Mouse (Mus musculus) thymus, postnatal 14 days (tissue): Measurements from ENCODE around the gene Mcf2l.

Experiments used
- DNase-seq: peaks from one replicate; pipeline ENCODE4 v3.0.0; 2021

Gene Mcf2l

GRCm38 (mm10) chr8:12915187-12916006 is 41.8 kb downstream of the Mcf2l start:
- DNase-seq: peak; percentile 19

DNA sequence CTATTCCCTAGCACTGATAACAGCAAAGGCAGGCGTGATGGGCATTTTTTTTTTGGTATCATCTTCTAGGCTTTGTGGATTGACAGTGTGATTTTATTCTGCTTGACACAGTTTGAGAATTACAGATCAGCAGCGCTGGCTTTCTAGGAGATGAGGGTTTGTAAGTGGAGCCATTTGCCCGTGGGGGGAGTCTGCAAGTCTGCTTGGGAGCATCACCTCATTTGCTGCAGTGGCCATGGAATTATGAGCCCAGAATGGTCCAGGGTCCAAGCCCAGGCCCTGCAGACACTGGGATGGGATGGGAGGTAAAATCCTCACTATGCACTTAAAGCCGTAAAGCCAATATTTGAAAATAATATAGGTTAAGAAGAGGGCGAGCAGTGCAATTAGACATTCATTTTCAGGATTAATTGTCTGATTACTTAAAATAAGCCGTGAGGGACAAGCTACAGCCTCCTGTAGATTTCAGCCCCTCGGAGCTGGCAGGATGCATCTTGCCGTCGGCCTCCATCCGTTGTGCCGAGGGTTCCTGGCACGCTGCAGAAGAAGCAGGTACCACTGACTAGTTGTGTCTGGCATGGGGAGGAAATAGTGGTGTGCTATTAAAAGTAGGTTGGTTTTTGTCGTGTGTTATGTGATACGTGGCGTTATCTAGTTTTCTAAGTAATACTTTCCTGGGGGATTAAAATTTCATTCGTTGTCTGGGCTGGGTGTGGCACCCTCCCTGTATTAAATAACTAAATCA is 42.7 kb downstream of the Mcf2l start:
- DNase-seq: no peak

DNA sequence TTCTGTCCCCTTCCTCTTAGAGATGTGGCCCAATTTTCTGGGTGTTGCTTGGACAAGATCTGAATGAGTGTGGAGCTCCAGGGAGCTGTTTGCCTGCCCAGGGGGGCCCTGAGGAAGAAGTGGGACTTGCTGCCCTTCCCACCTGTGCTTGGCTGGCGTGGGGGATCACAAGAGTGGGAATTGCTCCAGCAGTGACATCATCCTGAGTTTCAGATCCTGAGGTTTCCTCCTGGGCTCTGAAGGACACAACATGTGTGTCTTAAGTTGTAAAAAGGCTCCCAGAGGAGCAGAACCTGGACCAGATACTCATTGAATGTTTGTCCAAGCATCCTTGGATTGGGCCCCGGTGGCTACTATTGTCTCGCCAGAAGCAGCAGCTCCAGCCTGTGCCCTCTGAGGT is 43.4 kb downstream of the Mcf2l start:
- DNase-seq: no peak

DNA sequence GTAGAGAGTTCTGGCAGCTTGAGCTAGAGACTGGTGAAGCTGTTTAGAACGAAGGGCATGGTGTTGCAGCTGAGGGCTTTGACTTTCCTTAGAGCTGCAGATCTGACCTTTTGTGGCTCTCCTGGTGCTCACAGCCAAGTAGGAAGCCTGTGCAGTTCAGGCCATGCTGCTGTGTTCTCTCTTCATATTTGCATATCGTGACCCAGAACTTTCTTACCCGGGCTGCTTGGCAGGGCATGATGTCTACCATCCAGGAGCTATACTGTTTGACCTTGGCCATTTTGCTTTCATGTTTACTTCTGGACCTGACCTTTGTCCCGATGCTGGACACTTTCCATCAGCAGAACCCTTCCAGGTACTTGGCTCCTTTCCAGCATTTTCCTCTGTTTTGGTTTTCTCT is 44.2 kb downstream of the Mcf2l start:
- no peak for DNase-seq

DNA sequence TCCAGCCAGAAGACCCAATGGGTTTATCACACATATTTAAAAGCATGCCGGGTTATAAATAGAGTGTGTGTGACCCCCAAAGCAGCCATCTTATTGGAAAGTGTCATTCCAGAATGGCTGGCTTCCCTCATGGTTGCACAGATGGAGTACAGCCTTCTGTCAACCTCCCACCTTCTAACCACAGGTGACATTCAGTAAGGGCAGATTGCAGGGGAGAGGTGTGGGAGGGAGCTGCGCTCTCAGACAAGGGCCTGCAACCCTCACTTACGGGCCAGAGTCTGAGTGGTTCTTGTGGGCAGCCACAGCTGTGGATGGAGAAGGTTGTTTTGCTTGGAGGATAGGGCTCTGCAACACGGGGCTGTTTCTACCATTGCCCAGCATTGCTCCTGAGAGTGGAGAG is 47.0 kb downstream of the Mcf2l start:
- no peak for DNase-seq

DNA sequence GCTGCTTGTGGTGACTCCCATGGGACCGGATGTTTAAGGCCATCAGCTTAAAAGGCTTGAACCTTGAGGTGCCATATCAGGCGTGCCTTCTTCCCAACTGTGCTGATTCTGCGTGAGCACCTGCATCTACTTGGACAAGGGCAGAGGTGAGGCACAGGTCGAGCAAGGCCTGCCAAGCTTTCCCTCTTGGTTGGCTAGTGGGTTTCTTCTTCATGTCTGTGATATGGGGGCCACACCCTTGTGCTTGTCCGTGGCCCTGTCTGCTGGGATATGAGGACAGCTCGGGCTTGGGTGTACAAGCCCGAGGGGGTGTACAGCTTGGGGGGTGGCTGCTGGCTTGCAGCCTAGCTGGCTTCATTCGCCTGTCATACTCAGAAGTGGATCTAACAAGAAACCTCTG is 51.4 kb downstream of the Mcf2l start:
- DNase-seq: no peak

DNA sequence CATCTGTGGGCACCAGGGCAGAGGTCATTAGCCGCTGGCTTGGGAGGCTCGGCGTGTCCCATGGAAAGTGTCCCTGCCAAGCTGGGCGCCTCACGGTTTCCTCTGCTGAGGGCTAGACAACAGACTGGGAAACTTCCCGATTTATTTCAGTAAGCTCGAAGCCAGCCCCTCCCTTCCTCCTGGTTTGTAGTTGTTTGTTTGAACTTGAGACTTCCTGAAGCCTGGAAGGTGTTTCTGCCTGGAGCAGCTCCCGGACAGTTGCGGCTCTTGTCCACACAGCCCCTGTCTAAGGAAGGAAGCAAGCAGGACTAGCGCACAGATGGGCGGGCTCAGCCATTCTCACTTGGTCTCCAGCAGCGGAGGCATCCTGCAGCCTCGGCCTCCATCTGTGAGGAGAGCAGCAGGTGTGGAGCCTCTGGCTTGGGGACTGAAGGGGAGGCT is 52.4 kb downstream of the Mcf2l start:
- DNase-seq: no peak

DNA sequence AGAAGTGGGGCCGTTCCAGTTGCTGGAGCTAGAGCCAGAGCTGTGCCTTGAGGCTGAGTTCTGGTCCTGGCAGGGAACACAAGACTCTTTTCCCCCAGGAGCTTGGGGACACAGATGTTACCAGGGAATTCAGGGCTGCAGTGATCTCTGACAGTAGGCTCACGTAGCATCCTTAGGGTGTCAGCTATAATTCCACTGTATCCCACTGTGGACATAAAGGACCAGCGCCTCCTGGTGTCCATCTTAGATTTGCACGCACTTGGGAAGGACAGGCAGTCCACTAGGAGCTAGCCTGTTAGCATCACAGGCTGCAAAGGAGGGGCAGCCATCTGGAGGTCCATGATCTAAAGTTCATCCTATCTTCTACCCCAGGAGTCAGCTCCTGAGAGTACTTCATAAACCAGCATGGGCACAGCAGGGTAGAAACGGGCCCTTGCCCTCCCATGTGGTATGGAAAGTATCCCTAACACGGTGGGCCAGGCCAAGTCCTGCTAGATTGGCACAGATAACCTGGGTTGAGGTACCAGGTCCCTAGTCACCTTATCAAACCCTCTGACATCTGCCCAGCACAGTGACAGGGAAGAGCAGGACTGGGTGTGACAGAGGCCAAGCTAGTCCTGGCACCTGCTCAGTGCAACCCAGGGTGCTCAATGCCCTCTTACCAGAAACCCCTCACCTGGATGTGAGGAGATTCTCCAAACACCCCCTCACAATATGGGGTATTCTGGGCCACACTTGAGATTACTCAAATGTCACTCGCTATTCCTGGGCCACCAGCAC is 53.8 kb downstream of the Mcf2l start:
- DNase-seq: peak; percentile 42

DNA sequence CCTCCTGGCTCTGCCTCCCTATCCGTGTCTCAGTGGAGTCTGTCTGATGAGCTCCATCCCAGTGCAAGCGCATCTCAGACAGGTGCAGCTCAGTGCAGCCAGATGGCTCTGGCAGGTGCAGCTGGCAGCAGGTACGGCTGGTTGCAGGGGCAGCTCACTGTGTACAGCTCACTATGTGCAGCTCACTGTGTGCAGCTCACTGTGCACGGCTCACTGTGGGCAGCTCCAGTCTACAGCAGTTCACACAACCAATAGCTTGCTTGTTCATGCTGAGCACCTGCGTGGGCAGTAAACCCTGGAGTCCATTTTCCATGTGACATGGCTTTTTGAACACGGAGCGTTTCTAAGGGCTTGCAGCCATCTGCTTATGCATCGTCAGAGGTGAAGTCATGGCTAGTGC is 54.4 kb downstream of the Mcf2l start:
- no peak for DNase-seq

GRCm38 (mm10) chr8:12928931-12929330 is 55.3 kb downstream of the Mcf2l start:
- DNase-seq: no peak

- no peak for DNase-seq
Measured at GRCm38 (mm10) chr8:12930290-12930689, 56.7 kb downstream of the Mcf2l start.

GRCm38 (mm10) chr8:12931426-12931825 is 57.8 kb downstream of the Mcf2l start:
- no peak for DNase-seq

- no peak for DNase-seq
Measured at GRCm38 (mm10) chr8:12932520-12932919, 58.9 kb downstream of the Mcf2l start.

DNA sequence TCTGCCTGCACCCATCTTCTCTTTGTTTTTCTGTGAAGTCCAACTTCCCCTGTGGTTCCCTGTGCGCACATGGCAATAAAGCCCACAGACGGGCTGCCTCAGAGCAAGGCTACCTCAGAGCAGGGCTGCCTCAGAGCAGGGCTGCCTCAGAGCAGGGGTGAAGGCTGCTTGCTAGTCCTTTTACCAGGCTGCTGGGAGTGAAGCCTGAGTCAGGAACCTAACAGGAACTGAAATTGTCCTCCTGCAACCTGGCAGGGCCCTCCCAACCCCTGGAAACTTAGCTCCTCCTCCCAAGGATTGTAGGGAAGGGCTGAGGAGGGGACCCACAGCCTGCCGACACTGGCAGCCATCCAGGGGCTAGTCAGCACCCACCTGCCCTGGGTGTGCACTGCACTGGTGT is 60.2 kb downstream of the Mcf2l start:
- DNase-seq: no peak

GRCm38 (mm10) chr8:12934453-12935043 is 60.9 kb downstream of the Mcf2l start:
- DNase-seq: no peak

- DNase-seq: no peak
Measured at GRCm38 (mm10) chr8:12940549-12940948, 66.9 kb downstream of the Mcf2l start.

GRCm38 (mm10) chr8:12941161-12941926 is 67.7 kb downstream of the Mcf2l start:
- DNase-seq: no peak

DNA sequence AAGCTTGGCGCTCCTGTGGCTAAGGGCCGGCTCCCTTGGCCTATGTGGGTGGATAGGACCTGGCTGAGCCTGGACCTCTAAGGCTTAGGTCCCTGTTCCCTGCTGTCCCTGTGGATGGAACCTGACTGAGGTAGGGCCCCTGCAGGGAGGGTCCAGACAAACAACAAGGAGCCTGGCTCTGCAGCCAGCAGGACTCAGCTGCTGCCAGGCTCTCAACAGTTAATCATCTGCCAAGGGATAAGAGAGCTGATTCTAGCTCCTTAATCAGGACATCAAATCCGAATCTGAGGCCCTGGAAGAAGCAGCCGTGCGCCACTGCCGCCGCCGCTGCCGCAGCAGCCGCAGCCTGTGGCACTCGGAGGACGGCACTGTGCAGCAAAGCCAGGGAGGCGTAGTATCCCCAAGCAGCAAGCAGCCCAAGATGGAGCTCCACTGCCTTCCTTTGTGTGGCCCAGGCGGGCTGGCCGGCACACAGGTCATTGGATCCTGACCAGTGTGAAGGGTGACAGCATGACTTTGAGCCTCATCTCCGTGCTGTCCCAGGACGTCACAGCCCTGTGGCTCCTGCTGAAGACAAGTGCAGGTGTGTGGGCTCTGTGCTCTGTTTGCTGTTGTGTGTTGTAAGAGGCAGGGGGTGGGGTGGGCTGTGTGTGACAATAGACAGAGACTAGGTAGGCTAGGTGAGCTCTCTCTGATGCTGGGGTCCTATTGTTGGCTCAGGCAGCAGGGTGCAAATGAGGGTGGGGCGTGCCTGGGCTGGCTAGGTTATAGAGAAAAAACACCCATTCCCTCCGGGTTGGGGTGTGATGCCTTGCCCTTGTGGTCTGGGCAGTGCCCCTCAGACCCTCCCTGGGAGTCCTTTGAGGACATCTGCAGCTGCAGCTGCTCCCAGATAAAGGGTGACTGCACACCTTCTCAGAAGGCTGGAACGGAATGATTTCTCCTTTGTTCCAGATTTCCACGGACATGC is 74.3 kb downstream of the Mcf2l start:
- no peak for DNase-seq

- DNase-seq: no peak
Measured at GRCm38 (mm10) chr8:12948574-12948961, 75.0 kb downstream of the Mcf2l start.

DNA sequence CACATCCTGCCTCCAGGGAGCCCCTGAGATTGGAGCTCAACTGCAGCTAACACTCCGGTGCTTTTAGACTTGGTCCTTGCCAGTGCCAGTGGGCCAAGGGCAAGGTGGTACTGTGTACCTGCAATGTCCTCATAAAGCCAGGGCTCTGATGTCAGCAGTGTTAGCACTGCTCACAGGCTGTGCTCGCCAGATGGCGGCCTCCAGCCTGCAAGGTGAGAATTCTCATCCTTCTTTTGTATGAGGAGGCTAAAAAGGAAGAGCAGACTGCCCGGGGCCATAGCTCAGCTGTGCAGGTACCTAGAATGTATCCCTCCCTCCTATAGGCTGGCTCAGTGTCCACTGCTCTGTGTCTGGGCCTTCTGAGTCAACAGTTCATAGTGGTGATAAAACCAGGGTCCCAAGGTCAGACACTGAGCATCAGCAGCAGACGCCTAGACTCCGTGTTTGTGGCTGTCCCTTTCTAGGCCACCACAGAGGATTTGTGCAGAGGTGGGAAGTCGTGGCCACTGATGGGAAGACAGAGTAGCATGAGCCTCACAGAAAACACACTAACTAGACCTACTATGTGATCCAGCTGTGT is 77.5 kb downstream of the Mcf2l start:
- DNase-seq: no peak

DNA sequence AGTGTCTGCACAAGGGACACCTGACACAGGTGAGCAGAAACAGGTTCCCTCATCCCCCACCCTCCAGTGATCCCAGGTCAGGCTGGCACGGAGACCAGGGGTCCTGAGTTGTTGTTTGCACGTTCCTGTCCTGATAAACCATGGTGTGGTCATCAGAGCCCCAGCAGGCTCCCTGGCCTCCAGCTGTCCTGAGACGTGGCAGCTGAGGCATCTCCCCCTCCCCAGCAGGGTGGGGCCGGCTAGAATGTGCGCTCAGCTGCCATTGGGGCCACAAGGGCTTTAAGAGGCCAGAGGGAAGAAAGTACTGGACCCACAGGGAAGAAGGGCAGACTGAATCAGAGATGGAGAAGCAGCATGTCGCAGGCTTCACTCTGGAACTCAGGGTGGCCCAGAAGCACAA is 79.1 kb downstream of the Mcf2l start:
- no peak for DNase-seq
